Mouse (Mus musculus) testis, adult 2 months (tissue): ENCODE measurements around the gene Smyd5.

Source experiments
- CTCF ChIP-seq: fragments of 200-500 bp; IDR thresholded peaks from 2 replicates; pipeline ENCODE4 v1.5.1; 2012; ENCODE audit warnings: low read depth, mild to moderate bottlenecking, inconsistent platforms, low read length, moderate library complexity; ENCODE audit not compliant: control insufficient read depth, insufficient read depth, insufficient replicate concordance
- POLR2A ChIP-seq: fragments of 200-500 bp; IDR thresholded peaks from 2 replicates; pipeline ENCODE4 v1.6.1; 2012; ENCODE audit warnings: low read depth, mild to moderate bottlenecking, inconsistent platforms, low read length, moderate library complexity; ENCODE audit not compliant: control insufficient read depth

GRCm38 (mm10) chr6:85409003-85409402, 22.8 kb upstream of the Smyd5 start:
- TF ChIP-seq POLR2A (no peak), CTCF (no peak)
